Mouse (Mus musculus) T-cell, adult 66 days (primary cell): ENCODE data around the gene Olfr1193. TPM values are rescaled to one million over a fixed set of nuclear protein-coding genes. Genes with fewer than 3 reads are reported as not detected.

ENCODE experiments used
- total RNA-seq, 2 experiments: library from RNA; stranded (reverse); gene quantifications; 3 replicates in 1 of 2; 4 replicates in 1 of 2; pipeline ENCODE4 v1.2.4; 2023

Olfr1193 gene
- not detected for total RNA-seq

GRCm38 (mm10) chr2:88675328-88675727 is at the start of gene Olfr1193:
Gene Olfr1193 (plus strand): TSS chr2:88675628.

GRCm38 (mm10) chr2:88640242-88640641 is 35.2 kb upstream of the Olfr1193 start, which contains the start of gene Olfr1191-ps1:
Gene Olfr1191-ps1 (plus strand): TSS chr2:88640542.

GRCm38 (mm10) chr2:88648209-88648608 is 27.2 kb upstream of the Olfr1193 start, which contains the start of gene Olfr1192-ps1:
Gene Olfr1192-ps1 (plus strand): TSS chr2:88648509.

GRCm38 (mm10) chr2:88689087-88689486 is 13.7 kb downstream of the Olfr1193 start, which contains the start of gene Olfr1195:
Gene Olfr1195 (minus strand): TSS chr2:88689187.

GRCm38 (mm10) chr2:88704497-88704896 is 29.1 kb downstream of the Olfr1193 start, which contains the start of gene Olfr1196:
Gene Olfr1196 (minus strand): TSS chr2:88704597.

Other genes with a start within 250 kb of the Olfr1193 start
- gene Olfr1181, start 249.5 kb upstream of the Olfr1193 start, total RNA-seq = not detected
- gene Gm13757, start 226.5 kb upstream of the Olfr1193 start, total RNA-seq = not detected
- gene Olfr1183, start 220.8 kb upstream of the Olfr1193 start, total RNA-seq = not detected
- not detected for gene Olfr1184, start 192.0 kb upstream of the Olfr1193 start, total RNA-seq
- not detected for gene Olfr1185-ps1, start 182.3 kb upstream of the Olfr1193 start, total RNA-seq
- not detected for gene Olfr1186, start 157.1 kb upstream of the Olfr1193 start, total RNA-seq
- gene Olfr1188, start 118.7 kb upstream of the Olfr1193 start, total RNA-seq = not detected
- not detected for gene Olfr1189, start 89.2 kb upstream of the Olfr1193 start, total RNA-seq
- gene Olfr1191-ps1, start 35.1 kb upstream of the Olfr1193 start, total RNA-seq = under 1 TPM in 1 of 2 experiments, not detected in 1; 0.17 TPM
- not detected for gene Olfr1192-ps1, start 27.1 kb upstream of the Olfr1193 start, total RNA-seq
- not detected for gene Olfr1195, start 13.6 kb downstream of the Olfr1193 start, total RNA-seq
- gene Olfr1196, start 29.0 kb downstream of the Olfr1193 start, total RNA-seq = not detected
- gene Olfr1197, start 56.7 kb downstream of the Olfr1193 start, total RNA-seq = not detected
- not detected for gene Olfr1198, start 75.7 kb downstream of the Olfr1193 start, total RNA-seq
- not detected for gene Olfr1199, start 84.8 kb downstream of the Olfr1193 start, total RNA-seq
- not detected for gene Olfr1200, start 94.9 kb downstream of the Olfr1193 start, total RNA-seq
- gene Olfr1201, start 117.4 kb downstream of the Olfr1193 start, total RNA-seq = not detected
- not detected for gene Olfr1202, start 138.9 kb downstream of the Olfr1193 start, total RNA-seq
- gene Olfr1205, start 154.1 kb downstream of the Olfr1193 start, total RNA-seq = not detected
- not detected for gene Olfr1204, start 173.7 kb downstream of the Olfr1193 start, total RNA-seq
- not detected for gene Olfr1206, start 187.6 kb downstream of the Olfr1193 start, total RNA-seq
- gene Olfr1208, start 226.7 kb downstream of the Olfr1193 start, total RNA-seq = not detected
- gene Olfr1209, start 239.5 kb downstream of the Olfr1193 start, total RNA-seq = not detected